Mouse (Mus musculus) embryo, embryonic 11.5 days (tissue): ENCODE results near the gene Pde7b.

Experiments used
- DNase-seq: peaks from one replicate; pipeline ENCODE4 v3.0.0-alpha.2; 2012; ENCODE audit warnings: low read depth, low spot score

Pde7b gene

DNA sequence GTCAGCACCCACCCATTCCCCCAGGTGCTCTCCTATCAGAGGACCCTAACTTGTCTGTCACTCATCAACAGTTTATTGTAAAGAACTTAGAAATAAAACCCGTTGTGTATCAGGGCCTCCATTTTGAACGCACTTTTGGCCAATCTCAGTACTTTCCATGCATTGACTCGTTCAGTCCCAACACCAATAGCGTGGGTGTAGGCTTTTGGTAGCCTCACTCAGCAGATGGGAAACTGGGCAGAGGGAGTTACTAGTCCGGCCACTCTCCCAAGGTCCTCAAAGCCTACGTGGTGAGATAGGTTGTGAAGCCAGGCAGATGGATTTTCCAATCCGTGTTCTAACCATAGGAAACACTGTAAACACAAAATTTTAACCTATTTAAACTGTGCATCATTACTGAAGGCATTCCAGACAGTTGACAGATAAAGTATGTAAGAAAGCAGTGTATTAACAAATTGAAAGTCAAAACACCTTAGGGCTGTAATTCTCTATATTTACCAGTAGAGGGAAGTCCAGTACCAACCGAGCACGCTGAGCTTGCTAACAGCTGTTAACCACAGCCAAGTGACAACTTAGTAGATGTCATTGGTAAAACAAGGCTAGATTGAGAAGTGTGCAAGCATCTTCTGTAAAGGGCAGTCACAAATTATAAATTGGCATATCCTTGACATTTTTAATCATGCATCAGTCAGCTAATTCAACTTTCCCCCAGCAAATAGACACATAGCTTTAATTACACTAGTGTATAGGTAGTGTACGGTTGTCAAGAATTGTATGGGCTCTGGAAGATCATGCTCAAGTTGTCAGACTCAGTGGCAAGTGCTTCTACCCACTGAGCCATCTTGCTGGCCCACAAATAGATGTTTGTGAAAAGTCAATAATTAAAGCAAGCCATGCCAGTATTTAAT lies 363.1 kb downstream of the Pde7b start:
- DNase-seq: peak; percentile 26

DNA sequence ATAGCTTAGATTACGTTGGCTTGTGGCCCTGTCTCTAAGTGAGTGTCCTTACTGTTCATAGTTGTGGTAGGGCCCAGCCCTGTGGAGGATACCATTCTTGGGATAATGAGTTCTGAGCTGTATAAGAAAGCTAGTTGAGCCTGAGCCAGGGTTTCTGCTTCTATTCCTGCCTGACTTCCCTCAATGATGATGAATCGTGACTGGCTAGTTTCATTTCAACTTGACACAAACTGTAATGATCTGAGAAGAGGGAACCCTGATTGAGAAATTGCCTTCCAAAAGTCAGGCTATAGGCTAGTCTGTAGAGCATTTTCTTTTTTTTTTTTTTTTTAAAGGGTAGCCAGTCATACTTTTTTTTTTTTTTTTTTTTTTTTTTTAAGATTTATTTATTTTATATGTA lies 376.0 kb downstream of the Pde7b start:
- no peak for DNase-seq
